Mouse (Mus musculus): ENCODE data around the gene Rcn3. TPM values are rescaled to one million over a fixed set of nuclear protein-coding genes. Genes with fewer than 3 reads are reported as not detected.

The Rcn3 gene
- total and polyA plus RNA-seq, 3 experiments, result 16.0 to 43.0 TPM; not detected in 1

DNA sequence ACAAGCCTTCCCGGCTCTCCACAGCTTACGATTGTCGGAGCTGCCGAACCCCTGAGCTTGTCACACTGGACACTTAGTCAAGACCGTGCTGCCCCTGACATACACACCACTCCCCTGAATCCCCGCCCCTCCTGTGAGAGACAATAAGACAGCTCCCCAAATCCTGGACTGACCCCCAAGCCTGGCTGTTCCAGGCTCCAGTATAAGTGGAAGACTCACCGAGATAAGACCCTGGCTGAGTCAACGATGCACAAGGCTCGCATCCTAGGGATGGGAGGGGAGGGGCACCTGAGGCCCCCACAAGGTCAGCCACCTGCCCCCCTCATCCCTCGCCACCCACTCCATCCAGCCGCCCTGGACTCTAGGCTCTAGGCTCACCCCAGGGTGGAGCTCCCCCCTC is 39.8 kb upstream of the Rcn3 start:
- Histone ChIP-seq H3K27me3 (ENCODE audit: control insufficient read depth in 1 of 2, insufficient read depth in 2 of 2, low read length in 2 of 2) (no peaks in the 10 kb centered on the region), H3K9me3 (replicated peaks; ENCODE audit: insufficient read depth, low read length) (no peaks in the 10 kb centered on the region), H3K27ac (ENCODE audit: control insufficient read depth, low read depth, low read length) (no peak overlapping the region), H3K9ac (ENCODE audit: control insufficient read depth, low read depth, low read length, poor library complexity, severe bottlenecking) (no peak overlapping the region), H3K79me2 (ENCODE audit: control insufficient read depth, insufficient read depth, low read length, poor library complexity) (peaks cover 30% of the 10 kb centered on the region), H3K4me1 (ENCODE audit: control insufficient read depth in 1 of 2, insufficient read depth in 2 of 2, low read length in 2 of 2) (peaks cover 0 to 16% of the 10 kb centered on the region in 2 experiments; a peak in 3 of 4 replicates), H3K36me3 (ENCODE audit: control insufficient read depth in 1 of 2, insufficient read depth in 2 of 2, low read length in 2 of 2) (peaks cover 3 to 11% of the 10 kb centered on the region in 2 experiments; a peak in 3 of 4 replicates), H3K4me3 (ENCODE audit: control insufficient read depth in 1 of 2, insufficient read depth in 1 of 2, low read depth in 2 of 2, low read length in 2 of 2) (no peak overlapping the region)
- no peak for DNase-seq (ENCODE audit: low read depth, low spot score)
- no peak for TF ChIP-seq TAL1 (IDR thresholded peaks at IDR 0.05; ENCODE audit: low read length)
- no peak for TF ChIP-seq MAZ (IDR thresholded peaks at IDR 0.05; ENCODE audit: low read depth, low read length)
- TF ChIP-seq TCF12 (IDR thresholded peaks at IDR 0.05; ENCODE audit: low read depth, low read length), result no peak
- TF ChIP-seq ELF1 (IDR thresholded peaks at IDR 0.05; ENCODE audit: low read depth, low read length), result no peak
- TF ChIP-seq ZNF384 (IDR thresholded peaks at IDR 0.05; ENCODE audit: low read depth, low read length), result no peak
- no peak for TF ChIP-seq MYC (IDR thresholded peaks at IDR 0.05; ENCODE audit: low read depth, low read length)
- TF ChIP-seq NRF1 (IDR thresholded peaks at IDR 0.05; ENCODE audit: insufficient read depth, low read depth, low read length, poor library complexity, severe bottlenecking), result no peak
- TF ChIP-seq BHLHE40 (IDR thresholded peaks at IDR 0.05; ENCODE audit: borderline replicate concordance, low read depth, low read length), result no peak
- no peak for TF ChIP-seq GABPA (IDR thresholded peaks at IDR 0.05; ENCODE audit: low read depth, low read length)
- no peak for TF ChIP-seq GATA1 (IDR thresholded peaks at IDR 0.05; ENCODE audit: low read depth, low read length)
- TF ChIP-seq ZMIZ1 (IDR thresholded peaks at IDR 0.05; ENCODE audit: low read depth, low read length), result no peak
- TF ChIP-seq CHD2 (IDR thresholded peaks at IDR 0.05; ENCODE audit: low read length), result no peak
- TF ChIP-seq POLR2AphosphoS5 (IDR thresholded peaks at IDR 0.05; ENCODE audit: borderline replicate concordance, low read depth, low read length), result no peak
- no peak for TF ChIP-seq POLR2AphosphoS2 (IDR thresholded peaks at IDR 0.05; ENCODE audit: low read length)
- no peak for TF ChIP-seq KAT2A (conservative IDR thresholded peaks at IDR 0.05; ENCODE audit: low read depth, low read length)
- no peak for TF ChIP-seq EP300 (IDR thresholded peaks at IDR 0.05; ENCODE audit: low read depth in 1 of 2, low read length in 2 of 2)

DNA sequence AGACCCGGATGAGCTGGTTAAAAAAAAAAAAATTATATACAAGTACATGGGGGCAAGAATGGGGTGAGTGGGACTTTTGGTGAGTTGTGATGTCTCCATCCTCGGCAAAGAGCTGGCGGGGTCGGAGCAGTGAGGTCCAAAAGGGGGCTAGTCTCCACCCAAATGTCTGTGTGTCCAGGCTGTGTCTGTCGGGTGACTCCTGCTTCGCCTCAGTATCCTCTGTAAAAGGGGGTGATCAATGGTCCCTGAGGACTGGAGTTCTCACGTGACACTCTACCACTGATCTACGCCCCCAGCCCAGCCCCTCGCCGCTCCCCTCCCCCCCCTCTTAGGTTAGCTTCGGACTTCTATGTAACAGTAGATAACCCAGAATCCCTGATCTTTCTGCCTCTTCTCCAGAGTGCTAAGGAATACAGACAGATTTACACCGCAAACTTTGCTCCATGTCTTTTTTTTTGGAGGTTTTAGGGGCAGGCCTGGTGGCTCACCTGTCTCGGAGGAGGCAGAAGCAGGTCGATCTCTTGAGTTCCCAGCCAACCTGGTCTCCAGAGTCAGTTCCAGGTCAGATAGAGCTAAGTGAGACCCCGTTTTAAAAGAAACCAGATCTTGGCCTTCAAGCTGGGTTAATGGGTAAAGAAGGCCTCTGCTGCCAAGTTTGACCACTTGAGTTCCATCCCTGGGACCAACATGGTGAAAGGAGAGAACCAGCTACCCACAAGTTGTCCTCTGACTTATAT is 37.9 kb upstream of the Rcn3 start:
- Histone ChIP-seq H3K9me3 (replicated peaks; ENCODE audit: insufficient read depth, low read length) (no peaks in the 10 kb centered on the region), H3K27ac (ENCODE audit: control insufficient read depth, low read depth, low read length) (peak overlapping the region; percentile 95), H3K4me1 (ENCODE audit: control insufficient read depth in 1 of 2, insufficient read depth in 2 of 2, low read length in 2 of 2) (peaks cover 0 to 8% of the 10 kb centered on the region in 2 experiments; a peak in 2 of 4 replicates), H3K36me3 (ENCODE audit: control insufficient read depth in 1 of 2, insufficient read depth in 2 of 2, low read length in 2 of 2) (peaks cover 11 to 12% of the 10 kb centered on the region in 2 experiments), H3K9ac (ENCODE audit: control insufficient read depth, low read depth, low read length, poor library complexity, severe bottlenecking) (peak overlapping the region; percentile 77), H3K79me2 (ENCODE audit: control insufficient read depth, insufficient read depth, low read length, poor library complexity) (peaks cover 45% of the 10 kb centered on the region), H3K4me3 (ENCODE audit: control insufficient read depth in 1 of 2, insufficient read depth in 1 of 2, low read depth in 2 of 2, low read length in 2 of 2) (peak overlapping the region; percentile 66 to 84), H3K27me3 (ENCODE audit: control insufficient read depth in 1 of 2, insufficient read depth in 2 of 2, low read length in 2 of 2) (no peaks in the 10 kb centered on the region)
- no peak for TF ChIP-seq NRF1 (IDR thresholded peaks at IDR 0.05; ENCODE audit: insufficient read depth, low read depth, low read length, poor library complexity, severe bottlenecking)
- no peak for TF ChIP-seq ZNF384 (IDR thresholded peaks at IDR 0.05; ENCODE audit: low read depth, low read length)
- no peak for TF ChIP-seq POLR2AphosphoS2 (IDR thresholded peaks at IDR 0.05; ENCODE audit: low read length)
- no peak for TF ChIP-seq E2F4 (IDR thresholded peaks at IDR 0.05; ENCODE audit: borderline replicate concordance, low read depth, low read length)
- TF ChIP-seq CHD2 (IDR thresholded peaks at IDR 0.05; ENCODE audit: low read length), result no peak
- TF ChIP-seq HCFC1 (IDR thresholded peaks at IDR 0.05; ENCODE audit: low read depth, low read length), result no peak
- no peak for TF ChIP-seq GABPA (IDR thresholded peaks at IDR 0.05; ENCODE audit: low read depth, low read length)
- TF ChIP-seq TCF12 (IDR thresholded peaks at IDR 0.05; ENCODE audit: low read depth, low read length), result no peak
- no peak for TF ChIP-seq MAFK (IDR thresholded peaks at IDR 0.05; ENCODE audit: borderline replicate concordance, low read depth, low read length)
- no peak for TF ChIP-seq RAD21 (IDR thresholded peaks at IDR 0.05; ENCODE audit: low read depth, low read length)
- TF ChIP-seq CHD1 (IDR thresholded peaks at IDR 0.05; ENCODE audit: low read depth, low read length), result no peak
- TF ChIP-seq ZKSCAN1 (IDR thresholded peaks at IDR 0.05; ENCODE audit: low read depth, low read length), result no peak
- no peak for TF ChIP-seq MAZ (IDR thresholded peaks at IDR 0.05; ENCODE audit: low read depth, low read length)
- no peak for TF ChIP-seq TBP (IDR thresholded peaks at IDR 0.05; ENCODE audit: low read depth, low read length)
- TF ChIP-seq SMC3 (IDR thresholded peaks at IDR 0.05; ENCODE audit: low read depth, low read length), result no peak
- no peak for TF ChIP-seq RCOR1 (IDR thresholded peaks at IDR 0.05; ENCODE audit: low read depth, low read length)
- TF ChIP-seq USF2 (IDR thresholded peaks at IDR 0.05; ENCODE audit: borderline replicate concordance in 1 of 2, insufficient read depth in 1 of 2, low read depth in 1 of 2, low read length in 2 of 2), result no peak
- no peak for TF ChIP-seq ZMIZ1 (IDR thresholded peaks at IDR 0.05; ENCODE audit: low read depth, low read length)
- DNase-seq (ENCODE audit: low read depth, low spot score), result no peak

Data from MEL (cell line).